Mouse (Mus musculus): ENCODE results near the gene Mip.

GRCm38 (mm10) chr10:128239140-128239539 lies 13.5 kb downstream of the Mip start:
- TF ChIP-seq EP300 (IDR thresholded peaks at IDR 0.05; ENCODE audit: low read depth) (no peak), CTCF (IDR thresholded peaks at IDR 0.05; ENCODE audit: low read depth) (no peak)
